Comparison of ENCODE assay signal across 10 mouse cellular contexts in genomic region chr2:32779131-32779530, GRCm38 (mm10). TPM values are rescaled to one million over a fixed set of nuclear protein-coding genes. Genes with fewer than 3 reads are reported as not detected.
DNase-seq lines count a peak whose midpoint lies in the region; ATAC-seq and TF ChIP-seq lines count a peak whose summit lies in the region.
"Had no signal": no experiment of that assay in that cellular context is flagged by ENCODE, and none has a peak within 500 bp of the region (broad histone marks: within the 10 kb centered on the region; RNA-seq: fewer than 3 reads in every experiment).

No protein-coding gene starts in this region.

- ATAC-seq in kidney, embryonic 15.5 days (replicated peaks; ENCODE audit: low FRiP score), result no peak

- no peaks in the 10 kb centered on the region for H3K36me3 ChIP-seq in kidney, embryonic 15.5 days
- no peaks in the 10 kb centered on the region for H3K36me3 ChIP-seq in liver, adult 2 months (ENCODE audit: control insufficient read depth, insufficient read depth, low read length)
- H3K36me3 ChIP-seq: embryonic facial prominence, embryonic 12.5 days had no signal

- no peaks in the 10 kb centered on the region for H3K9me3 ChIP-seq in kidney, embryonic 15.5 days (replicated peaks)
- H3K9me3 ChIP-seq: embryonic facial prominence, embryonic 12.5 days had no signal

- DNase-seq in kidney, adult 18-20 months, result peak; percentile 63
- DNase-seq in ZHBTc4 (ENCODE audit: low read depth, low spot score), result peak; percentile 90
- peak; percentile 77 for DNase-seq in embryo, embryonic 10.5 days (ENCODE audit: low spot score)
- DNase-seq in heart, postnatal 36 days, result peak; percentile 68 to 79
- peak; percentile 17 for DNase-seq in liver, adult 2 months (ENCODE audit: extremely low read depth, low read depth, low spot score)
- DNase-seq in retina, postnatal 1 day, result peak; percentile 79
- DNase-seq in urinary bladder, postnatal 14 days (ENCODE audit: low spot score), result peak; percentile 72

- intact Hi-C loops in heart, postnatal 36 days (cut with DNase I), result loop anchor here (1.0 to 5.0 kb wide), 2 partner anchors 75 to 133 kb away; no protein-coding TSS in a partner anchor

- 24% methylated on average over 8 of the region's 8 CpGs for WGBS in kidney, embryonic 15.5 days
- 20% methylated on average over 8 of the region's 8 CpGs for WGBS in liver, adult 2 months

- H3K4me1 ChIP-seq in kidney, embryonic 15.5 days, result peaks cover 14% of the 10 kb centered on the region
- no peaks in the 10 kb centered on the region for H3K4me1 ChIP-seq in liver, adult 2 months (ENCODE audit: control insufficient read depth, insufficient read depth, low read length)

- no peak for TF ChIP-seq POLR2A in liver, adult 2 months (IDR thresholded peaks at IDR 0.05; ENCODE audit: extremely low read depth, insufficient read depth, low read length)

- no peak overlapping the region for H3K4me3 ChIP-seq in kidney, embryonic 15.5 days (replicated peaks)
- H3K4me3 ChIP-seq in liver, adult 2 months (ENCODE audit: insufficient read depth, low read depth, low read length), result no peak overlapping the region
- H3K4me3 ChIP-seq: embryonic facial prominence, embryonic 12.5 days had no signal

- no peak overlapping the region for H3K9ac ChIP-seq in kidney, embryonic 15.5 days
- H3K9ac ChIP-seq in liver, adult 2 months (ENCODE audit: low read depth, low read length), result no peak overlapping the region
- H3K9ac ChIP-seq: embryonic facial prominence, embryonic 12.5 days had no signal

- H3K27me3 ChIP-seq in kidney, embryonic 15.5 days, result no peaks in the 10 kb centered on the region
- H3K27me3 ChIP-seq in liver, adult 2 months (ENCODE audit: control insufficient read depth, insufficient read depth, low read length), result no peaks in the 10 kb centered on the region

- no peak overlapping the region for H3K4me2 ChIP-seq in kidney, embryonic 15.5 days
- H3K4me2 ChIP-seq: embryonic facial prominence, embryonic 12.5 days had no signal

- H3K27ac ChIP-seq in kidney, embryonic 15.5 days, result no peak overlapping the region
- no peak overlapping the region for H3K27ac ChIP-seq in liver, adult 2 months (replicated peaks; ENCODE audit: insufficient read depth, low read depth, low read length)
- H3K27ac ChIP-seq: embryonic facial prominence, embryonic 12.5 days; macrophage had no signal

- peak; percentile 88 for TF ChIP-seq CTCF in liver, adult 2 months (IDR thresholded peaks at IDR 0.05; ENCODE audit: low read depth, low read length)

- no peaks in the 10 kb centered on the region for H3K79me2 ChIP-seq in liver, adult 2 months (ENCODE audit: control insufficient read depth, insufficient read depth, low read length)

RNA-seq across cellular contexts. Expression of gene Ptrh1, which starts 3.5 kb away (rescaled TPM):
- 5.1 and 5.5 TPM in 2 replicates for polyA plus RNA-seq in kidney, embryonic 15.5 days (2015; fragmentation: Nextera tagmentation; extraction: Ambion mirVana)
- total RNA-seq in heart, postnatal 36 days (2021), result 1 to 10 TPM; 3.7 to 3.8 TPM
- total RNA-seq in liver, adult 2 months (2014; rRNA removed), result 1.2 and 1.5 TPM in 2 replicates
- polyA plus RNA-seq in liver, adult 2 months (2012; rRNA removed), result 2.3 and 2.8 TPM in 2 replicates

RNA-seq across cellular contexts. Expression of gene Ttc16, which starts 3.7 kb away (rescaled TPM):
- 0.15 and 0.25 TPM in 2 replicates for polyA plus RNA-seq in kidney, embryonic 15.5 days (2015; fragmentation: Nextera tagmentation; extraction: Ambion mirVana)
- total RNA-seq in heart, postnatal 36 days (2021), result under 1 TPM; 0.08 to 0.14 TPM
- total RNA-seq in liver, adult 2 months (2014; rRNA removed), result under 0.01 and 0.07 TPM in 2 replicates
- polyA plus RNA-seq in liver, adult 2 months (2012; rRNA removed), result 0.10 and 0.22 TPM in 2 replicates
- polyA plus RNA-seq: macrophage had no signal

RNA-seq across cellular contexts. Expression of gene Cfap157, which starts 5.1 kb away (rescaled TPM):
- 0.45 and 0.64 TPM in 2 replicates for polyA plus RNA-seq in kidney, embryonic 15.5 days (2015; fragmentation: Nextera tagmentation; extraction: Ambion mirVana)
- total RNA-seq in heart, postnatal 36 days (2021), result not detected
- not detected in 2 replicates for total RNA-seq in liver, adult 2 months (2014; rRNA removed)
- polyA plus RNA-seq in liver, adult 2 months (2012; rRNA removed), result not detected in 2 replicates
- polyA plus RNA-seq: macrophage had no signal

RNA-seq across cellular contexts. Expression of gene Tor2a, which starts 22.1 kb away (rescaled TPM):
- polyA plus RNA-seq in kidney, embryonic 15.5 days (2015; fragmentation: Nextera tagmentation; extraction: Ambion mirVana), result 64.8 and 70.5 TPM in 2 replicates
- total RNA-seq in heart, postnatal 36 days (2021), result 1 to 10 TPM; 6.8 to 9.6 TPM
- 26.6 and 35.6 TPM in 2 replicates for total RNA-seq in liver, adult 2 months (2014; rRNA removed)
- polyA plus RNA-seq in liver, adult 2 months (2012; rRNA removed), result 72.6 and 77.4 TPM in 2 replicates

RNA-seq across cellular contexts. Expression of gene 6330409D20Rik, which starts 38.3 kb away (rescaled TPM):
- 0.18 TPM in 1 of 2 replicates, not detected in the other for polyA plus RNA-seq in kidney, embryonic 15.5 days (2015; fragmentation: Nextera tagmentation; extraction: Ambion mirVana)
- not detected for total RNA-seq in heart, postnatal 36 days (2021)
- total RNA-seq in liver, adult 2 months (2014; rRNA removed), result not detected in 2 replicates
- not detected in 2 replicates for polyA plus RNA-seq in liver, adult 2 months (2012; rRNA removed)
- polyA plus RNA-seq: macrophage had no signal

Comparison
In these comparisons a context has a peak if more than half of its experiments do, and no peak if none do; other contexts are left out.
1. DNase-seq: peak in every context shown above with its lines; median percentile 90 in ZHBTc4; 79 in retina, postnatal 1 day; 77 in embryo, embryonic 10.5 days; 74 in heart, postnatal 36 days; 72 in urinary bladder, postnatal 14 days; 63 in kidney, adult 18-20 months; 17 in liver, adult 2 months.